ENCODE assay signal across 9 mouse cellular contexts in the genomic region with DNA sequence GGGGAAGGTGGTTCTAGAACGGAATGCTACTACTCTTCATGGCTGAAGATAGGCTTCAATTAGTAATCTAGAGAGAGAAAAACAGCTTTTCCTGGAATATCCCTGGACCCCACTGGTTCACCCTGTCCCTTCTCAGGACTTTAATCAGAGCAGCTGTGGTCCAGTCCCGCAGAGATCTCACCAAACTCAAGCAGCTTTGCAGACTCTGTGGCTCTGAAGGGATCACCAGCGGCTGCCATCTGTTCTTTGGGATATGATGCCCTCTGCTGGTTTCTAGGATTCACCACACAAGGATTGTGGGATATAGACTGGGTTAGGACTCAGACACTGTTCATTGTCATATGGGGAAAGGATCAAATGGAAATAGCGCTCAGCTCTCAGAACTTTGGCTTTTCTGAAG. TPM values are rescaled to one million over a fixed set of nuclear protein-coding genes. Genes with fewer than 3 reads are reported as not detected.
A peak's percentile ranks its signal among the peaks of the same experiment; 100 is the strongest.
DNase-seq lines count a peak whose midpoint lies in the region; ATAC-seq and TF ChIP-seq lines count a peak whose summit lies in the region.
"Had no signal": no experiment of that assay in that cellular context is flagged by ENCODE, and none has a peak within 500 bp of the region (broad histone marks: within the 10 kb centered on the region; RNA-seq: fewer than 3 reads in every experiment).

No protein-coding gene starts in this region.

- H3K9ac ChIP-seq in liver, embryonic 14.5 days (replicated peaks): no peak overlapping the region
- no peak overlapping the region for H3K9ac ChIP-seq in liver, embryonic 12.5 days

- no peak overlapping the region for H3K4me2 ChIP-seq in liver, embryonic 14.5 days (ENCODE audit: low read depth)
- no peak overlapping the region for H3K4me2 ChIP-seq in liver, embryonic 12.5 days

- no peak for ATAC-seq in liver, embryonic 14.5 days (ENCODE audit: insufficient read depth)
- ATAC-seq in liver, embryonic 12.5 days: no peak
- ATAC-seq in common myeloid progenitor, adult 5-6 weeks (replicated peaks; ENCODE audit: low read depth, poor library complexity, severe bottlenecking): peak; percentile 60; the same call in 1 of the 2 replicates
- ATAC-seq in activated CD4-positive, CD25-positive, alpha-beta regulatory T cell, adult 4 months: no peak

- H3K9me3 ChIP-seq in liver, embryonic 14.5 days (ENCODE audit: control insufficient read depth, low read length): no peaks in the 10 kb centered on the region
- no peaks in the 10 kb centered on the region for H3K9me3 ChIP-seq in liver, embryonic 12.5 days (replicated peaks)

- H3K27me3 ChIP-seq in cerebellum, adult 2 months (ENCODE audit: control insufficient read depth, insufficient read depth, low read length): peaks cover 1% of the 10 kb centered on the region; the same call in 1 of the 2 replicates
- H3K27me3 ChIP-seq in liver, embryonic 14.5 days (ENCODE audit: control insufficient read depth, insufficient read depth, low read length): no peaks in the 10 kb centered on the region
- peaks cover 29% of the 10 kb centered on the region for H3K27me3 ChIP-seq in liver, embryonic 12.5 days (replicated peaks)

- WGBS in cerebellum, adult 2 months: 24% methylated on average over 4 of the region's 4 CpGs
- WGBS in liver, embryonic 14.5 days (ENCODE audit: insufficient replicate concordance): 20% methylated on average over 4 of the region's 4 CpGs
- WGBS in liver, embryonic 12.5 days (ENCODE audit: insufficient replicate concordance): 19% methylated on average over 4 of the region's 4 CpGs

- no peaks in the 10 kb centered on the region for H3K4me1 ChIP-seq in cerebellum, adult 2 months (ENCODE audit: control insufficient read depth, insufficient read depth, low read length)
- H3K4me1 ChIP-seq in liver, embryonic 14.5 days (replicated peaks; ENCODE audit: control insufficient read depth in 2 of 2, insufficient read depth in 2 of 2, low read length in 1 of 2): no peaks in the 10 kb centered on the region
- H3K4me1 ChIP-seq in liver, embryonic 12.5 days: no peaks in the 10 kb centered on the region

- peak in 1 of 2 experiments; percentile 25 for DNase-seq in cerebellum, adult 2 months
- no peak for DNase-seq in cerebellum, adult 11 months
- DNase-seq in liver, embryonic 14.5 days (ENCODE audit: low read depth in 3 of 3, low spot score in 3 of 3): peak in 1 of 3 experiments; percentile 16
- DNase-seq in kidney, postnatal 14 days: peak; percentile 69
- DNase-seq in retina, embryonic 14.5 days (ENCODE audit: low spot score): peak; percentile 77

- TF ChIP-seq EP300 in liver, embryonic 14.5 days (IDR thresholded peaks at IDR 0.05; ENCODE audit: low read depth): no peak

- TF ChIP-seq CTCF in cerebellum, adult 2 months (IDR thresholded peaks at IDR 0.05; ENCODE audit: borderline replicate concordance, insufficient read depth, low read depth, low read length): peak; percentile 37; the same call in 1 of the 2 replicates
- peak; percentile 59 for TF ChIP-seq CTCF in liver, embryonic 14.5 days (IDR thresholded peaks at IDR 0.05; ENCODE audit: low read depth)

- H3K27ac ChIP-seq in cerebellum, adult 2 months (ENCODE audit: insufficient read depth, low read length): no peak overlapping the region
- H3K27ac ChIP-seq in liver, embryonic 14.5 days: no peak overlapping the region
- no peak overlapping the region for H3K27ac ChIP-seq in liver, embryonic 12.5 days

- H3K36me3 ChIP-seq in liver, embryonic 14.5 days (replicated peaks; ENCODE audit: control insufficient read depth, insufficient read depth, low read depth): no peaks in the 10 kb centered on the region
- no peaks in the 10 kb centered on the region for H3K36me3 ChIP-seq in liver, embryonic 12.5 days

- TF ChIP-seq POLR2A in cerebellum, adult 2 months (IDR thresholded peaks at IDR 0.05; ENCODE audit: borderline replicate concordance, insufficient read depth, low read length): no peak

- no peak overlapping the region for H3K4me3 ChIP-seq in cerebellum, adult 2 months (replicated peaks; ENCODE audit: insufficient read depth, low read depth, low read length)
- H3K4me3 ChIP-seq in liver, embryonic 14.5 days (ENCODE audit: insufficient read depth in 1 of 2, low read depth in 2 of 2, low read length in 2 of 2): no peak overlapping the region
- H3K4me3 ChIP-seq in liver, embryonic 12.5 days: no peak overlapping the region

RNA-seq across cellular contexts. Expression of gene Prkag3, which starts 10.8 kb away (rescaled TPM):
- 0.33 and 0.52 TPM in 2 replicates for polyA plus RNA-seq in cerebellum, adult 2 months (2012; rRNA removed)
- not detected in 2 replicates for polyA plus RNA-seq in liver, embryonic 14.5 days (2012; rRNA removed)
- polyA plus RNA-seq in liver, embryonic 14.5 days (2014; fragmentation: Nextera tagmentation; extraction: Ambion mirVana): not detected in 2 replicates
- 0.13 TPM in 1 of 2 replicates, not detected in the other for polyA plus RNA-seq in liver, embryonic 12.5 days (2016; fragmentation: Nextera tagmentation; extraction: Ambion mirVana)
- total RNA-seq in common myeloid progenitor, adult 5-6 weeks (2017): not detected in 2 replicates
- polyA plus RNA-seq in activated CD4-positive, CD25-positive, alpha-beta regulatory T cell, adult 4 months (2017; shearing (Covaris generic)): not detected
- total RNA-seq: hematopoietic stem cell, adult 5-6 weeks had no signal

RNA-seq across cellular contexts. Expression of gene Wnt6, which starts 11.9 kb away (rescaled TPM):
- polyA plus RNA-seq in cerebellum, adult 2 months (2012; rRNA removed): 3.6 and 4.0 TPM in 2 replicates
- polyA plus RNA-seq in liver, embryonic 14.5 days (2012; rRNA removed): 0.04 and 0.10 TPM in 2 replicates
- polyA plus RNA-seq in liver, embryonic 14.5 days (2014; fragmentation: Nextera tagmentation; extraction: Ambion mirVana): 0.06 TPM in 1 of 2 replicates, not detected in the other
- 0.13 and 0.86 TPM in 2 replicates for polyA plus RNA-seq in liver, embryonic 12.5 days (2016; fragmentation: Nextera tagmentation; extraction: Ambion mirVana)
- total RNA-seq in common myeloid progenitor, adult 5-6 weeks (2017): not detected in 2 replicates
- not detected for polyA plus RNA-seq in activated CD4-positive, CD25-positive, alpha-beta regulatory T cell, adult 4 months (2017; shearing (Covaris generic))
- total RNA-seq: hematopoietic stem cell, adult 5-6 weeks had no signal

RNA-seq across cellular contexts. Expression of gene Wnt10a, which starts 31.5 kb away (rescaled TPM):
- 0.36 and 0.59 TPM in 2 replicates for polyA plus RNA-seq in cerebellum, adult 2 months (2012; rRNA removed)
- not detected in 2 replicates for polyA plus RNA-seq in liver, embryonic 14.5 days (2012; rRNA removed)
- not detected in 2 replicates for polyA plus RNA-seq in liver, embryonic 14.5 days (2014; fragmentation: Nextera tagmentation; extraction: Ambion mirVana)
- not detected in 2 replicates for polyA plus RNA-seq in liver, embryonic 12.5 days (2016; fragmentation: Nextera tagmentation; extraction: Ambion mirVana)
- total RNA-seq in common myeloid progenitor, adult 5-6 weeks (2017): not detected in 2 replicates
- under 1 TPM in 1 of 2 experiments, not detected in 1; 0.53 TPM for polyA plus RNA-seq in activated CD4-positive, CD25-positive, alpha-beta regulatory T cell, adult 4 months (2017; shearing (Covaris generic))
- total RNA-seq: hematopoietic stem cell, adult 5-6 weeks had no signal

RNA-seq across cellular contexts. Expression of gene Cyp27a1, which starts 46.4 kb away (rescaled TPM):
- polyA plus RNA-seq in cerebellum, adult 2 months (2012; rRNA removed): 30.4 and 32.4 TPM in 2 replicates
- 2.5 and 3.3 TPM in 2 replicates for polyA plus RNA-seq in liver, embryonic 14.5 days (2012; rRNA removed)
- 3.4 and 5.0 TPM in 2 replicates for polyA plus RNA-seq in liver, embryonic 14.5 days (2014; fragmentation: Nextera tagmentation; extraction: Ambion mirVana)
- polyA plus RNA-seq in liver, embryonic 12.5 days (2016; fragmentation: Nextera tagmentation; extraction: Ambion mirVana): 2.3 and 2.8 TPM in 2 replicates
- 2.7 and 2.8 TPM in 2 replicates for total RNA-seq in common myeloid progenitor, adult 5-6 weeks (2017)
- polyA plus RNA-seq in activated CD4-positive, CD25-positive, alpha-beta regulatory T cell, adult 4 months (2017; shearing (Covaris generic)): under 1 TPM in 1 of 2 experiments, not detected in 1; 0.33 TPM
